Mouse (Mus musculus): ENCODE measurements around the gene Ndufab1. TPM values are rescaled to one million over a fixed set of nuclear protein-coding genes. Genes with fewer than 3 reads are reported as not detected.
"Not testable (repeated sequence)": the region's sequence is repeated elsewhere in the genome, so short reads cannot be mapped to it uniquely, and the experiment has no call there.

The Ndufab1 gene
- polyA plus RNA-seq, 1 experiment from 2014 or later = 1,284 TPM

- H3K9me3 ChIP-seq (replicated peaks) = no peaks in the 10 kb centered on the region
- no peak overlapping the region for H3K9ac ChIP-seq
- no peak overlapping the region for H3K4me3 ChIP-seq
- no peak overlapping the region for H3K4me2 ChIP-seq
- H3K36me3 ChIP-seq = peaks cover 46% of the 10 kb centered on the region
- no peak for ATAC-seq (ENCODE audit: insufficient number of reproducible peaks, low FRiP score)
- 92% methylated on average over 6 of the region's 6 CpGs for WGBS
- H3K4me1 ChIP-seq (replicated peaks) = no peaks in the 10 kb centered on the region
- H3K27ac ChIP-seq (ENCODE audit: poor library complexity, severe bottlenecking) = no peak overlapping the region
- H3K27me3 ChIP-seq (replicated peaks) = no peaks in the 10 kb centered on the region
These were observed 6.5 kb upstream of the Ndufab1 start for GRCm38 (mm10) chr7:122108206-122108605.

DNA sequence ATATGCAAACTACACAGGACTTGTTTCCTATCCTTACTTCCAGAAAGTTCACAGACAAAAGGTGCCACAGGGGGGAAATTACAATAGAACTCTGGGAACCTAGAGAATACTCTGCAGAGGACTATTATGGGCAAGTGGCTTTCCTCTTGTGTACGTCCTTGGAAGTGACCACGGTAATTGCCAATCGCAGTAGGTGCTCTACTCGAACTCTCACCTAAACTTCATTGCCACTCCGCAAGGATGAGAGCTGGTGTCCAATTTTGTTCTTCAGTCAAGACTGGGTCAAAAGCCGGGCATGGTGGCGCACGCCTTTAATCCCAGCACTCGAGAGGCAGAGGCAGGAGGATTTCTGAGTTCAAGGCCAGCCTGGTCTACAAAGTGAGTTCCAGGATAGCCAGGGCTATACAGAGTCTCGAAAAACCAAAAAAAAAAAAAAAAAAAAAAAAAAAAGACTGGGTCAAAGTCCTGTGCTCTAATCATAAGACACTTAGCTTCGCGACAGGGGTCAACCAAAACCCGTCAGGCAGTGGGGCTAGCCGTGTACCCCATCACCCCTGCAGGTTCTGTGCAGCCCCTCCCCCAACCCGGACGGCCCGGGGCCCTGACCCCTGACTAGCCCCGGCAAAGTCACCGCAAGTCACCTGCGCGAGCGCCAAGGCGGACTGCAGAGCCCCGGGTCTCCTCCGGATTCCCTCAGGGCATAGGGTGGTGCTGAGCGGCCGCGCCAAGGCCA lies 506 bp downstream of the Ndufab1 start:
- 5% methylated on average over 26 of the region's 28 CpGs for WGBS
- peaks cover 16% of the 10 kb centered on the region for H3K4me1 ChIP-seq (replicated peaks)
- H3K9me3 ChIP-seq (replicated peaks); H3K27me3 ChIP-seq (replicated peaks): not testable (repeated sequence)
- H3K9ac ChIP-seq = peak overlapping the region; percentile 95
- peaks cover 24% of the 10 kb centered on the region for H3K36me3 ChIP-seq
- H3K27ac ChIP-seq (ENCODE audit: poor library complexity, severe bottlenecking) = peak overlapping the region; percentile 70; the same call in 1 of the 2 replicates
- H3K4me2 ChIP-seq = peak overlapping the region; percentile 96
- ATAC-seq (ENCODE audit: insufficient number of reproducible peaks, low FRiP score) = peak; percentile 65
- peak overlapping the region; percentile 93 for H3K4me3 ChIP-seq

DNA sequence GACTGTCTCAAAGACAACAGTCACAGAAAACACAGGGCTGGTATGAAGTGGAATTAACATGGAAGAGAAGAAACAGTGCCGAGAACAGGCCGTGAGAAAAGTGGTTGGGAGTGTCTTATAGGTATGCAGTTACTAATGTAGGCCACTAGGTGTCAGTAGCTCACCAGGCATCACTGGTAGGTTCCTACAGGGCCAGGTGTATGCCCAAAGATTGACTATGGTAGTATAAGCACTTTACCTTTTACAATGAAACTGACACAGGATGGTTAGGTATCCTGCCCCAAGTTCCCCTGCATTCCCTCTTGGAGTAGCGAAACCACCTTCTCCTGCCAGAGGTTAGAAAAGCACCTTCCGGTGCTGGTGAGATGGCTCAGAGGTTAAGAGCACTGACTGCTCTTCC lies 2.5 kb downstream of the Ndufab1 start:
- H3K9ac ChIP-seq = no peak overlapping the region
- H3K4me2 ChIP-seq = no peak overlapping the region
- no peak overlapping the region for H3K27ac ChIP-seq (ENCODE audit: poor library complexity, severe bottlenecking)
- H3K9me3 ChIP-seq (replicated peaks) = no peaks in the 10 kb centered on the region
- WGBS = 64% methylated on average over 4 of the region's 4 CpGs
- ATAC-seq (ENCODE audit: insufficient number of reproducible peaks, low FRiP score) = no peak
- H3K27me3 ChIP-seq (replicated peaks) = no peaks in the 10 kb centered on the region
- peaks cover 16% of the 10 kb centered on the region for H3K4me1 ChIP-seq (replicated peaks)
- H3K36me3 ChIP-seq = peaks cover 44% of the 10 kb centered on the region
- no peak overlapping the region for H3K4me3 ChIP-seq

- no peak overlapping the region for H3K27ac ChIP-seq (ENCODE audit: poor library complexity, severe bottlenecking)
- no peaks in the 10 kb centered on the region for H3K27me3 ChIP-seq (replicated peaks)
- peaks cover 51% of the 10 kb centered on the region for H3K36me3 ChIP-seq
- H3K4me3 ChIP-seq = no peak overlapping the region
- H3K4me2 ChIP-seq = no peak overlapping the region
- WGBS = 95% methylated on average over 3 of the region's 3 CpGs
- no peak for ATAC-seq (ENCODE audit: insufficient number of reproducible peaks, low FRiP score)
- no peak overlapping the region for H3K9ac ChIP-seq
- peaks cover 16% of the 10 kb centered on the region for H3K4me1 ChIP-seq (replicated peaks)
- H3K9me3 ChIP-seq (replicated peaks) = no peaks in the 10 kb centered on the region
These were observed 3.7 kb downstream of the Ndufab1 start for GRCm38 (mm10) chr7:122098009-122098408.

DNA sequence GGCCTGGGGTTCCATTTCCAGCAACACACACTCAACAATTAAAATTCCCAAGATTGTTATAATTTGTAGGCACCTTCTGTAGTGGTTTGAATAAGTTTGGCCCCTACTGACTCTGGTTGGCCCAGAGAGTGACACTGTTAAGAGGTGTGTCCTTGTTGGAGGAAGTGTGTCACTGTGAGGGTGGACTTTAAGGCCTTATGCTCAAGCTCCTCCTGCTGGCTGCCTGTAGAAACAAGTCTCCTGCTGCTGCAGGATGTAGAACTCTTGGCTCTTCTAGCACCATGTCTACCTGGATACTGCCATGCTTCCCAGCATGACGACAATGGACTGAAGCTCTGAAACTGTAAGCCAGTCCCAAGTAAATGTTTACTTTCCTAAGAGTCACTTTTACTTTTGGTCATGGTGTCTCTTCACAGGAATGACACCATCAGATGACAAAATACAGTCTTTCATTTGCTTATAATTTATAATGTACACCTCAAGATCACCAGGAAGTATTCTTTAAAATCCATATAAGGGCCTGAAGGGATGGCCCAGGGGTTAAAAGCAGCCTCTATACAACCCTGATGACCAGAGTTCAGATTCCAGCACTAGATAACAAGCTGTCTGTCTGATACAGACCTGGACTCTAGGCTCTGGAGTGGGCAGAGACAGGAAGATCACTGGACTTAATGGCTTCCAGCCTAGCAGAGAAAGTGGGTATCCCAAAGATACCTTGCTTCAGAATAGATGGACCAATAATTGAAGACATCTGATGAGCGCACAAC lies 6.9 kb downstream of the Ndufab1 start:
- Histone ChIP-seq H3K36me3 (peaks cover 80% of the 10 kb centered on the region), H3K9ac (no peak overlapping the region), H3K9me3 (replicated peaks) (no peaks in the 10 kb centered on the region), H3K27ac (ENCODE audit: poor library complexity, severe bottlenecking) (no peak overlapping the region), H3K4me2 (no peak overlapping the region), H3K4me1 (replicated peaks) (peaks cover 2% of the 10 kb centered on the region), H3K4me3 (no peak overlapping the region), H3K27me3 (replicated peaks) (no peaks in the 10 kb centered on the region)
- no peak for ATAC-seq (ENCODE audit: insufficient number of reproducible peaks, low FRiP score)
- 97% methylated on average over 2 of the region's 2 CpGs for WGBS

DNA sequence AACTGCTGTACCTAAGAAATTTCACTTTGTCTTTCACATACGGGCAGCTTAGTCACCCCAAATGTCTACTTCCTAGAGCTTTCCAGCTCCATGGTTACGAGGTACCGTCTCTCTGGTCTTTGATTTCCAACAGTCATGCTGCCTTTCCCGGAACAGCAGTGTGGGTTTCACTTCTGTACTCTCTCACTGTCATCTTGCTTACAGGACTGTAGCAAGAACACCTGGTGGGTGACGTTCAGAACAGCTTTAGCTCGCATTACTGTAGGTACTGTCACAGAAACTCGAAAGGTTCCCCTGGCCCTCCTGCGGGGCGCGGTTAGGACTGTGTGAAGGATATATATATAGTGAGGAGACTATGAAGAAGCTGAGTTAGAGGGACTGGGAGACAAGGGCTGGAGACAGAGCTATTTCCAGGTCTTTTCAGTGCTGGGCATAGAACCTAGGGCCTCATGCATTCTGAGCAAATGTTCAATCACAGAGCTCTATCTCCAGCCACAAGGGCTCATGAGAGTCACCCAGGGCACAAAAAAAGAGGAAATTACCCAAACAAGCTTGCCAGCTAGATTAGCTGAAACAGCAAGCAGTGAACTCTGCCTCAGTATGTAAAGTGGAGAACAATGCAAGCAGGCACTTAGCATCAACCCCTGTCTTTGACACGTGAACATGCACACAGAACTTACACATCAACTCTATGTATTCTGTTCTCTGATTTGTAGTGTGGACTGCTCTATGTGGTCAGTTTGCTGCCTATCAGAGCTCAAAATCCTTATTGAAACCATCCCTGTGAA lies 14.3 kb downstream of the Ndufab1 start:
- H3K4me3 ChIP-seq = no peak overlapping the region
- H3K9ac ChIP-seq = no peak overlapping the region
- peaks cover 9% of the 10 kb centered on the region for H3K4me1 ChIP-seq (replicated peaks)
- H3K9me3 ChIP-seq (replicated peaks) = no peaks in the 10 kb centered on the region
- H3K36me3 ChIP-seq = peaks cover 86% of the 10 kb centered on the region
- no peaks in the 10 kb centered on the region for H3K27me3 ChIP-seq (replicated peaks)
- 91% methylated on average over 11 of the region's 11 CpGs for WGBS
- no peak overlapping the region for H3K4me2 ChIP-seq
- no peak overlapping the region for H3K27ac ChIP-seq (ENCODE audit: poor library complexity, severe bottlenecking)
- no peak for ATAC-seq (ENCODE audit: insufficient number of reproducible peaks, low FRiP score)

DNA sequence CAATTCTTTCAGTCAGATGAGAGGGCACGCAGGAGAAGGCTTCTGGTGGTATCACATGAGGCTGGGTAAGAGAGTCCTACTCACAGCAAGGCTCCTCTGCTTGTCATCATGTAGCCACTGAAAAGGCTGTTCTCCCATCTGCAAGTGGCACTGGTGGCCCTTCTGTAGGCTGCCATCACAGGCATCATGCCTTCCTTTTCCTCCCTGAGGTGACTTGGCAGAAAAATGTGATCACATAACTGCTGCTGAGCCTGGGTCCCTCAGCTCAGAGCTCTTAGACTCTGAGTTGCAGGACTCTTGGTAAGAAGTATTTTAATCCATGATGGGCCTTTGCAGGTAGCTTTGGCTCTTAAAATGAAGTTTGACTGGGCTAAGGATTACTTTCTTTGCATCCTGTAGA lies 20.6 kb downstream of the Ndufab1 start:
- Histone ChIP-seq H3K4me1 (replicated peaks) (peaks cover 9% of the 10 kb centered on the region), H3K27ac (ENCODE audit: poor library complexity, severe bottlenecking) (no peak overlapping the region)
- 97% methylated on average over 1 of the region's 1 CpGs for WGBS

GRCm38 (mm10) chr7:122079798-122080554 lies 21.7 kb downstream of the Ndufab1 start:
- no peaks in the 10 kb centered on the region for H3K9me3 ChIP-seq (replicated peaks)
- H3K27ac ChIP-seq (ENCODE audit: poor library complexity, severe bottlenecking) = no peak overlapping the region
- 90% methylated on average over 8 of the region's 8 CpGs for WGBS
- peaks cover 7% of the 10 kb centered on the region for H3K4me1 ChIP-seq (replicated peaks)
- no peaks in the 10 kb centered on the region for H3K27me3 ChIP-seq (replicated peaks)
- no peak overlapping the region for H3K4me2 ChIP-seq
- H3K9ac ChIP-seq = no peak overlapping the region
- no peak overlapping the region for H3K4me3 ChIP-seq
- ATAC-seq (ENCODE audit: insufficient number of reproducible peaks, low FRiP score) = no peak
- peaks cover 84% of the 10 kb centered on the region for H3K36me3 ChIP-seq

More for the DNA sequence above, 20.6 kb downstream of the Ndufab1 start:
- Histone ChIP-seq H3K9ac (no peak overlapping the region), H3K9me3 (replicated peaks) (no peaks in the 10 kb centered on the region), H3K4me3 (no peak overlapping the region), H3K27me3 (replicated peaks) (no peaks in the 10 kb centered on the region), H3K36me3 (peaks cover 82% of the 10 kb centered on the region), H3K4me2 (no peak overlapping the region)
- no peak for ATAC-seq (ENCODE audit: insufficient number of reproducible peaks, low FRiP score)

GRCm38 (mm10) chr7:122074374-122074773 lies 27.3 kb downstream of the Ndufab1 start:
- no peaks in the 10 kb centered on the region for H3K27me3 ChIP-seq (replicated peaks)
- ATAC-seq (ENCODE audit: insufficient number of reproducible peaks, low FRiP score) = no peak

DNA sequence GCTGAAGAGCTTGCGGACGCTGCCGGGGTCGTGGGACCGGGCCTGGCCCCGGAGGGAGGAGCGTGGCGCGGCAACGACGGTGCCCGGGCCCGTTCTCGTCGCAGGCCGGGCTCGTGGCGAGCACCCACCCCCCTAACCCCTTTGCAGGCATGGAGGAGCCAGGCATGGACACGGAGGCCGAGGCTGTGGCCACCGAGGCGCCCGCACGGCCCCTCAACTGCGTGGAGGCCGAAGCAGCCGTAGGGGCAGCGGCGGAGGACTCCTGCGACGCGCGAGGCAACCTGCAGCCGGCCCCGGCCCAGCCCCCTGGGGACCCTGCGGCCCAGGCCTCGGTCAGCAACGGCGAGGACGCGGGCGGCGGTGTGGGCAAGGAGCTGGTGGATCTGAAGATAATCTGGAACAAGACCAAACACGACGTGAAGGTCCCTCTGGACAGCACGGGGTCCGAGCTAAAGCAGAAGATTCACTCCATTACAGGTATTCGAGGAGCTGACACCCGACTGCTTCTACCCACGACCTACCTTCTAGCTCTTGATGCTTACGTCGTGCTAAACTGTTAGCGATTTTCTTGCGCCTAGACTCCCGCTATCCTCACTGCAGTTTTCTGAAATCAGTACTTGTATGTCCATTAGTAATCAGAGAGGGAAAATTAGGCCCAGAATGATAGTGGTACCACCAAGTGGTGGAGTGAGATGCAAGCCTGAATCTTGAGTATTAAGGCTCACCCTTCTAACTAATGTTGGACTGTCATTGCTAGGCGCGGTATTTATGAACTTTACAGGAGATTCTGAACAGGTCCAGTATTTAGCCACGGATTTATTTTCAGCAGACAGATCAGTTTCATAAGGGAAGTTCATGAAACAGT lies 33.9 kb downstream of the Ndufab1 start:
- peak overlapping the region; percentile 99 for H3K4me3 ChIP-seq
- H3K9me3 ChIP-seq (replicated peaks) = no peaks in the 10 kb centered on the region
- H3K4me2 ChIP-seq = peak overlapping the region; percentile 86
- H3K4me1 ChIP-seq (replicated peaks) = peaks cover 20% of the 10 kb centered on the region
- peaks cover 43% of the 10 kb centered on the region for H3K36me3 ChIP-seq
- H3K9ac ChIP-seq = peak overlapping the region; percentile 99
- ATAC-seq (ENCODE audit: insufficient number of reproducible peaks, low FRiP score) = peak; percentile 20
- peak overlapping the region; percentile 92 for H3K27ac ChIP-seq (ENCODE audit: poor library complexity, severe bottlenecking)
- H3K27me3 ChIP-seq (replicated peaks) = no peaks in the 10 kb centered on the region
- WGBS = 2% methylated on average over 58 of the region's 58 CpGs

More at GRCm38 (mm10) chr7:122074374-122074773, 27.3 kb downstream of the Ndufab1 start:
- H3K27ac ChIP-seq (ENCODE audit: poor library complexity, severe bottlenecking) = no peak overlapping the region
- H3K9ac ChIP-seq = no peak overlapping the region
- peaks cover 3% of the 10 kb centered on the region for H3K4me1 ChIP-seq (replicated peaks)
- no peak overlapping the region for H3K4me2 ChIP-seq
- 69% methylated on average over 3 of the region's 3 CpGs for WGBS
- no peaks in the 10 kb centered on the region for H3K9me3 ChIP-seq (replicated peaks)
- peaks cover 91% of the 10 kb centered on the region for H3K36me3 ChIP-seq
- no peak overlapping the region for H3K4me3 ChIP-seq
